Mouse (Mus musculus): ENCODE measurements at regions not wholly inside any gene's neighbourhood (a gene's known extent, or its start where the extent isn't known, plus 50 kb on each side); places are given as distances from the start of the nearest gene placed in this dataset.
A peak's percentile ranks its signal among the peaks of the same experiment; 100 is the strongest.

DNA sequence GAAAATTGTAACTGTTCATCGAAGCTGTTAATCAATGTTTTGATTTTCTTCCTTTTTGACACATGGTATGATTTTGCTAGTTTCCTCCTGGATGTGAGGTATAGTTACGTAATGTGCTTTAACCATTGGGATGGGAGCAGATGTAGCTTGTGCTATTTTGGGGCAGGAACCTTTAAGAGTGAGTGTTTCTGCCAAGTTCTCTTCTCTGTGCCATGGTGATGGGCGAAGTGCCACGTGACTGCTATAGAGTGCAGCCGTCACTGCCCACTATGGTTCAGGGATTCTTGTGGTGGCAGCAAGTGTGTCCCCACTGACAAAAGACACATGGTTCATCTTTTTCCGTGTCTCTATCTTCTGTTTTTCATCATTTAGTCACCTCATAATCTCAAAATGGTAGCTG is 4882.6 kb downstream of the 9330182O14Rik start:
- DNase-seq (ENCODE audit: low spot score in 2 of 2) = peak; percentile 51 to 69

DNA sequence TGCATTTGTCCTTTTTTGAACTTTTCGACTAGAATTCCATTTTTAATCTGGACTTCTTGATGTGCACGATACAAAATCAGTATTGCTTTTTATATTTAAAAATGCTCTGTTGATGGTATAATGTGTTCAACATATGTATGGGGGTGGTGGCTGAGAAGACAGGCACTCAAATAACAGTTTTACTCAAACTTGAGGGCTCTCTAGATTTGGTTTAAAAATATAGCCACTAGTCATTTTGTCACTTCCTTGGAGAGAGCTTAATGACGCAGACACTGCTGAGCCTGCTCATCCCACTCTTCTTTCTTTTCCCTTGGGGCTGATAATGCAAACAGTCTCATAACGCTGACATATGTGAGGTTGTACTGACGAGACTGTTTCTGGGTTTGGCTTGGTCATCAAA is 4883.9 kb downstream of the 9330182O14Rik start:
- DNase-seq (ENCODE audit: low spot score in 2 of 2) = peak; percentile 22 to 59

GRCm38 (mm10) chr15:45021790-45022189 is 4887.6 kb downstream of the 9330182O14Rik start:
- peak; percentile 16 to 71 for DNase-seq (ENCODE audit: low spot score in 2 of 2)

Measured in right cerebral cortex, postnatal 36 days (tissue).